Mouse (Mus musculus) bone marrow, adult 2 months (tissue): ENCODE results near the gene Tdrd1. TPM values are rescaled to one million over a fixed set of nuclear protein-coding genes. Genes with fewer than 3 reads are reported as not detected.

Source experiments
- H3K27ac ChIP-seq: fragments of 200-500 bp; 2 replicates; pipeline ENCODE4 v1.5.1; 2012; ENCODE audit warnings: low read depth, mild to moderate bottlenecking, control low read depth, inconsistent platforms, low read length; ENCODE audit not compliant: control insufficient read depth, poor library complexity, insufficient read depth
- H3K4me1 ChIP-seq: fragments of 200-500 bp; 2 replicates; pipeline ENCODE4 v1.6.1; 2011; ENCODE audit warnings: low read length; ENCODE audit not compliant: control insufficient read depth, insufficient read depth
- H3K4me3 ChIP-seq: fragments of 200-500 bp; replicated peaks from 2 replicates; pipeline ENCODE3; 2011; ENCODE audit warnings: mild to moderate bottlenecking, low read depth, low read length, control low read depth; ENCODE audit not compliant: control insufficient read depth
- CTCF ChIP-seq: fragments of 200-500 bp; IDR thresholded peaks from 2 replicates; pipeline ENCODE4 v1.5.1; 2011; ENCODE audit warnings: low read length, control low read depth; ENCODE audit not compliant: control insufficient read depth, insufficient read depth
- POLR2A ChIP-seq: fragments of 200-500 bp; IDR thresholded peaks from 2 replicates; pipeline ENCODE4 v1.6.1; 2011; ENCODE audit warnings: low read depth, mild to moderate bottlenecking, control low read depth, low read length, borderline replicate concordance; ENCODE audit not compliant: control insufficient read depth
- WGBS: fragments of 180-500 bp; shearing (Covaris S2); methylation state at CpG from one replicate; pipeline ENCODE4 v1.1.7; 2018; 5-methylcytosine and 5-hydroxymethylcytosine counted together
- polyA plus RNA-seq: library from polyadenylated mRNA; stranded (reverse); fragments of >200 nt; gene quantifications from 2 replicates; pipeline ENCODE4 v1.2.4, GENCODE M21; 2011; ENCODE audit warnings: low replicate concordance; ENCODE audit not compliant: missing spikeins, insufficient read depth, insufficient read length

Gene Tdrd1
- polyA plus RNA-seq, 1 experiment: not detected

- Histone ChIP-seq H3K4me3 (no peak overlapping the region), H3K4me1 (no peaks in the 10 kb centered on the region; the same call in 1 of the 2 replicates), H3K27ac (no peak overlapping the region)
- TF ChIP-seq CTCF (no peak), POLR2A (no peak)
- WGBS: 69% methylated on average over 10 of the region's 10 CpGs
Observed at GRCm38 (mm10) chr19:56801656-56802351, 24.2 kb upstream of the Tdrd1 start.

GRCm38 (mm10) chr19:56802352-56802746 lies 23.7 kb upstream of the Tdrd1 start:
- no peak overlapping the region for H3K27ac ChIP-seq
- H3K4me3 ChIP-seq: no peak overlapping the region
- no peaks in the 10 kb centered on the region; the same call in 1 of the 2 replicates for H3K4me1 ChIP-seq
- TF ChIP-seq CTCF: no peak
- no peak for TF ChIP-seq POLR2A
- WGBS: 75% methylated on average over 3 of the region's 3 CpGs

GRCm38 (mm10) chr19:56805366-56805765 lies 20.6 kb upstream of the Tdrd1 start:
- no peaks in the 10 kb centered on the region; the same call in 1 of the 2 replicates for H3K4me1 ChIP-seq
- WGBS: 81% methylated on average over 2 of the region's 2 CpGs

GRCm38 (mm10) chr19:56807122-56807521 lies 18.9 kb upstream of the Tdrd1 start:
- TF ChIP-seq POLR2A: no peak
- no peak for TF ChIP-seq CTCF
- 87% methylated on average over 5 of the region's 5 CpGs for WGBS
- H3K4me1 ChIP-seq: no peaks in the 10 kb centered on the region
- no peak overlapping the region for H3K27ac ChIP-seq
- no peak overlapping the region for H3K4me3 ChIP-seq

More at GRCm38 (mm10) chr19:56805366-56805765, 20.6 kb upstream of the Tdrd1 start:
- Histone ChIP-seq H3K27ac (no peak overlapping the region), H3K4me3 (no peak overlapping the region)
- no peak for TF ChIP-seq POLR2A
- peak; percentile 29; the same call in 1 of the 2 replicates for TF ChIP-seq CTCF

- 80% methylated on average over 5 of the region's 5 CpGs for WGBS
- TF ChIP-seq CTCF (peak; percentile 8; the same call in 1 of the 2 replicates), POLR2A (no peak)
- no peak overlapping the region for H3K27ac ChIP-seq
- no peaks in the 10 kb centered on the region for H3K4me1 ChIP-seq
- no peak overlapping the region for H3K4me3 ChIP-seq
Observed at GRCm38 (mm10) chr19:56808771-56809170, 17.2 kb upstream of the Tdrd1 start.

- TF ChIP-seq CTCF: no peak
- no peak for TF ChIP-seq POLR2A
- Histone ChIP-seq H3K4me3 (no peak overlapping the region), H3K4me1 (no peaks in the 10 kb centered on the region), H3K27ac (no peak overlapping the region)
Observed at GRCm38 (mm10) chr19:56810641-56811146, 15.3 kb upstream of the Tdrd1 start.

GRCm38 (mm10) chr19:56811590-56811989 lies 14.4 kb upstream of the Tdrd1 start:
- Histone ChIP-seq H3K4me3 (no peak overlapping the region), H3K27ac (no peak overlapping the region), H3K4me1 (no peaks in the 10 kb centered on the region)
- WGBS: 41% methylated on average over 9 of the region's 9 CpGs
- TF ChIP-seq CTCF: peak; percentile 62
- TF ChIP-seq POLR2A: no peak

GRCm38 (mm10) chr19:56813360-56813759 lies 12.6 kb upstream of the Tdrd1 start:
- H3K4me1 ChIP-seq: no peaks in the 10 kb centered on the region
- H3K4me3 ChIP-seq: no peak overlapping the region
- H3K27ac ChIP-seq: no peak overlapping the region
- no peak for TF ChIP-seq POLR2A
- TF ChIP-seq CTCF: no peak
- 81% methylated on average over 4 of the region's 4 CpGs for WGBS
